Mouse (Mus musculus): ENCODE data around the gene Ociad2. TPM values are rescaled to one million over a fixed set of nuclear protein-coding genes. Genes with fewer than 3 reads are reported as not detected.

The Ociad2 gene
- polyA plus RNA-seq, 1 experiment from 2014 or later: 103 TPM

DNA sequence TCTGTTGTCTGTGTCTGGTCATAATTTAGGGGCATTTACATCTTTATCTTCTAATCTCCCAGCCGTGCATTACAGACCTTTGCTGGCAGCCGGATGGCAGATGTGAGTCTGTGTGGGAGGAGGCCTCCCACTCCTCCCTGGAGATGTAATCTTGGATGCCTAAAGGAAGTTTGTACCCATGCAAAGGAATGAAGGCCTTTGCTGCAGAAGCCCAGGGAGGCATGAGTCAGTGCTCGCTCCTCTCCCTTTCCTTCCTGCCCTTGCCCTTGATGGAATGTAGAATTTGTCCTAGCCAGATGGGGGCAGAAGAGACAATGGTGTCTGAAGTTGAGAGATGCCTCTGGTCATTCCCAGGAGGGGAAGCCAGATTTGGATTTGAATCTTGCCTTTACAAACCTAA is 32.4 kb upstream of the Ociad2 start:
- no peak overlapping the region for H3K4me3 ChIP-seq (replicated peaks; ENCODE audit: low read length)
- no peaks in the 10 kb centered on the region for H3K36me3 ChIP-seq (ENCODE audit: control insufficient read depth, insufficient read depth, low read length)
- H3K9ac ChIP-seq (ENCODE audit: low read length): no peak overlapping the region
- H3K9me3 ChIP-seq (replicated peaks; ENCODE audit: control insufficient read depth, low read length): no peaks in the 10 kb centered on the region
- no peak overlapping the region for H3K4me2 ChIP-seq (ENCODE audit: low read depth, low read length)
- no peak overlapping the region for H3K27ac ChIP-seq (ENCODE audit: low read length)
- H3K27me3 ChIP-seq (ENCODE audit: control insufficient read depth, insufficient read depth, low read length): no peaks in the 10 kb centered on the region
- WGBS: 48% methylated on average over 3 of the region's 3 CpGs
- no peaks in the 10 kb centered on the region for H3K4me1 ChIP-seq (ENCODE audit: control insufficient read depth, insufficient read depth, low read length)
- no peak for ATAC-seq (ENCODE audit: insufficient read depth, low FRiP score)

- Histone ChIP-seq H3K4me2 (ENCODE audit: low read depth, low read length) (no peak overlapping the region), H3K4me3 (replicated peaks; ENCODE audit: low read length) (no peak overlapping the region), H3K9me3 (replicated peaks; ENCODE audit: control insufficient read depth, low read length) (no peaks in the 10 kb centered on the region), H3K27me3 (ENCODE audit: control insufficient read depth, insufficient read depth, low read length) (no peaks in the 10 kb centered on the region), H3K9ac (ENCODE audit: low read length) (no peak overlapping the region), H3K4me1 (ENCODE audit: control insufficient read depth, insufficient read depth, low read length) (no peaks in the 10 kb centered on the region), H3K36me3 (ENCODE audit: control insufficient read depth, insufficient read depth, low read length) (no peaks in the 10 kb centered on the region), H3K27ac (ENCODE audit: low read length) (no peak overlapping the region)
- WGBS: 68% methylated on average over 5 of the region's 5 CpGs
- ATAC-seq (ENCODE audit: insufficient read depth, low FRiP score): no peak
Observed at GRCm38 (mm10) chr5:73372601-73373000, 31.8 kb upstream of the Ociad2 start.

DNA sequence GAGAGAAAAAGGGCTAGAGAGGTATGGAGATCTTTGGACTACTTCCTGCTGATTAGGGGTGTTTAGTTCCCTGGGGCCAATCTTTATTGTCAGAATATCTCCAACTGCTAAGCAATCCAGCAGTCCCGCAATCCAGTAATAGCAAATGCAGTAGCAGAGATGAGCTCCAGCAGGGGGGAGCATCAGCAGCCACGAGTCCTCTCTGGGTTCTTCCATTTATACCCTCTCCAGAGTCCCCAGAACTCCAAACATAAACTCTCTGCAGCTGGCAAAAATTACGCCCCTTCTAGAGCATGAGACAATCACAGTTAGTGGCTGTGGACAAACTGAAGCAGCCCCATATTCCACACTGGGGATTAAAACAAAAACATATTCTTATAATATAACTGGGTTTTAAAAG is 28.9 kb upstream of the Ociad2 start:
- no peak for ATAC-seq (ENCODE audit: insufficient read depth, low FRiP score)
- Histone ChIP-seq H3K4me3 (replicated peaks; ENCODE audit: low read length) (no peak overlapping the region), H3K4me2 (ENCODE audit: low read depth, low read length) (no peak overlapping the region), H3K4me1 (ENCODE audit: control insufficient read depth, insufficient read depth, low read length) (no peaks in the 10 kb centered on the region), H3K9me3 (replicated peaks; ENCODE audit: control insufficient read depth, low read length) (no peaks in the 10 kb centered on the region), H3K27ac (ENCODE audit: low read length) (no peak overlapping the region), H3K27me3 (ENCODE audit: control insufficient read depth, insufficient read depth, low read length) (no peaks in the 10 kb centered on the region), H3K36me3 (ENCODE audit: control insufficient read depth, insufficient read depth, low read length) (no peaks in the 10 kb centered on the region), H3K9ac (ENCODE audit: low read length) (no peak overlapping the region)
- WGBS: 52% methylated on average over 3 of the region's 3 CpGs

DNA sequence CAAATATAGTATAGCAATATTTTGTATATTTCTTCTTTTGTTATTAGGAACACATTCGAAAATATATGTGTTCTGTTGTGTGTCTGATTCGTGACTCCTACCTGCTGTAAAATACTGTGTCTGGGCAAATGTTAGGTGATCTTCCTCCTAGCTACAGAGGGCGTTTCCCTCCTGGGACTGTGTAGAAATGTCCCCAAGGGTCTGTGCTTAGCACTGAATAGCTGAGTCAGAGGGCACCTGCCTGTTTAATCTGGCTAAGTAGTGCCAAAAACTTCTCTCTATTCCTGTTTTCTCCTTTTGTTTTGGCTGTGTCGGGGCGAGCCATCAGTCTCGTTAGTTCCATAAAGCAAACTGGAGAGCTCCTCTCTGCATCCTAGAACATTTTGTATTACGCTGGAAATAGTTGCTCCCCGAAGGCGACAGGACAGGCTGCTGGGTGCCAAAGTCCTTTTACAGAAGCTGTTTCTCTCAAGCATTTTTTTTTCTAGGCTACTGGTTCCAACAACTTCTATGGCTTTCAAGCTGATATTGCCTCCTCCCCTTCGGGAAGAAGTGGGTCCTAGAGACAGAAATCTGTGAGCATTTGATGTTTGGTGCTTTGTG is 28.1 kb upstream of the Ociad2 start:
- no peak overlapping the region for H3K4me2 ChIP-seq (ENCODE audit: low read depth, low read length)
- H3K4me3 ChIP-seq (replicated peaks; ENCODE audit: low read length): no peak overlapping the region
- H3K9me3 ChIP-seq (replicated peaks; ENCODE audit: control insufficient read depth, low read length): no peaks in the 10 kb centered on the region
- no peaks in the 10 kb centered on the region for H3K27me3 ChIP-seq (ENCODE audit: control insufficient read depth, insufficient read depth, low read length)
- no peaks in the 10 kb centered on the region for H3K36me3 ChIP-seq (ENCODE audit: control insufficient read depth, insufficient read depth, low read length)
- H3K27ac ChIP-seq (ENCODE audit: low read length): peak overlapping the region; percentile 72
- no peak for ATAC-seq (ENCODE audit: insufficient read depth, low FRiP score)
- no peak overlapping the region for H3K9ac ChIP-seq (ENCODE audit: low read length)
- 72% methylated on average over 10 of the region's 10 CpGs for WGBS
- H3K4me1 ChIP-seq (ENCODE audit: control insufficient read depth, insufficient read depth, low read length): 0 out of 2 replicates have a peak, but pooled peaks cover 3% of the 10 kb centered on the region

DNA sequence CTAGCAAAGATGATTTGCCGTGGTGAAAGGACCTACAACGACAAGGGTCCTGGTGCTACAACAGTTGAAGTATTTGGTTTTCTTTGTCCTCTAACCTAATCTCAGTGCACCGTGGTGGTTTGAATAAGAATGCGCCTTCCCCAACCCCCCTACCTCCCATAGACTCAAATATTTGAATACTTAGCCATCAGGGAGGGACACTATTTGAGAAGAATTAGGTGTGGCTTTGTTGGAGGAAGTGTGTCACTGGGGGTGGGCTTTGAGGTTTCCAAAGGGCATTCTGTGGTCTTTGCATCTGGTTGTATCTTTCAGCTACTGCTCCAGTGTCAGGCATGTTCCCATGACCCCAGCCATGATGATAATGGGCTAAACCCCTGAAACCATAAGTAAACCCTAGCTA is 27.1 kb upstream of the Ociad2 start:
- WGBS: 55% methylated on average over 4 of the region's 4 CpGs
- Histone ChIP-seq H3K9ac (ENCODE audit: low read length) (no peak overlapping the region), H3K36me3 (ENCODE audit: control insufficient read depth, insufficient read depth, low read length) (no peaks in the 10 kb centered on the region), H3K4me1 (ENCODE audit: control insufficient read depth, insufficient read depth, low read length) (0 out of 2 replicates have a peak, but pooled peaks cover 3% of the 10 kb centered on the region), H3K9me3 (replicated peaks; ENCODE audit: control insufficient read depth, low read length) (no peaks in the 10 kb centered on the region), H3K4me3 (replicated peaks; ENCODE audit: low read length) (no peak overlapping the region), H3K4me2 (ENCODE audit: low read depth, low read length) (no peak overlapping the region), H3K27me3 (ENCODE audit: control insufficient read depth, insufficient read depth, low read length) (no peaks in the 10 kb centered on the region), H3K27ac (ENCODE audit: low read length) (peak overlapping the region; percentile 72)
- ATAC-seq (ENCODE audit: insufficient read depth, low FRiP score): no peak

GRCm38 (mm10) chr5:73364107-73364864 is 23.5 kb upstream of the Ociad2 start:
- peak overlapping the region; percentile 32; the same call in 1 of the 2 replicates for H3K27ac ChIP-seq (ENCODE audit: low read length)
- no peaks in the 10 kb centered on the region for H3K27me3 ChIP-seq (ENCODE audit: control insufficient read depth, insufficient read depth, low read length)
- peaks cover 11% of the 10 kb centered on the region; the same call in 1 of the 2 replicates for H3K4me1 ChIP-seq (ENCODE audit: control insufficient read depth, insufficient read depth, low read length)
- H3K9me3 ChIP-seq (replicated peaks; ENCODE audit: control insufficient read depth, low read length): no peaks in the 10 kb centered on the region
- WGBS: 76% methylated on average over 2 of the region's 2 CpGs
- no peak overlapping the region for H3K9ac ChIP-seq (ENCODE audit: low read length)
- no peak overlapping the region for H3K4me3 ChIP-seq (replicated peaks; ENCODE audit: low read length)
- peak; percentile 80 for ATAC-seq (ENCODE audit: insufficient read depth, low FRiP score)
- H3K4me2 ChIP-seq (ENCODE audit: low read depth, low read length): no peak overlapping the region
- H3K36me3 ChIP-seq (ENCODE audit: control insufficient read depth, insufficient read depth, low read length): no peaks in the 10 kb centered on the region

- 79% methylated on average over 5 of the region's 5 CpGs for WGBS
- H3K9ac ChIP-seq (ENCODE audit: low read length): no peak overlapping the region
- H3K4me1 ChIP-seq (ENCODE audit: control insufficient read depth, insufficient read depth, low read length): peaks cover 12% of the 10 kb centered on the region; the same call in 1 of the 2 replicates
- no peak overlapping the region for H3K4me2 ChIP-seq (ENCODE audit: low read depth, low read length)
- H3K36me3 ChIP-seq (ENCODE audit: control insufficient read depth, insufficient read depth, low read length): no peaks in the 10 kb centered on the region
- no peak overlapping the region for H3K4me3 ChIP-seq (replicated peaks; ENCODE audit: low read length)
- no peaks in the 10 kb centered on the region for H3K9me3 ChIP-seq (replicated peaks; ENCODE audit: control insufficient read depth, low read length)
- no peak for ATAC-seq (ENCODE audit: insufficient read depth, low FRiP score)
- H3K27ac ChIP-seq (ENCODE audit: low read length): no peak overlapping the region
- no peaks in the 10 kb centered on the region for H3K27me3 ChIP-seq (ENCODE audit: control insufficient read depth, insufficient read depth, low read length)
Observed at GRCm38 (mm10) chr5:73362791-73363190, 22.0 kb upstream of the Ociad2 start.

DNA sequence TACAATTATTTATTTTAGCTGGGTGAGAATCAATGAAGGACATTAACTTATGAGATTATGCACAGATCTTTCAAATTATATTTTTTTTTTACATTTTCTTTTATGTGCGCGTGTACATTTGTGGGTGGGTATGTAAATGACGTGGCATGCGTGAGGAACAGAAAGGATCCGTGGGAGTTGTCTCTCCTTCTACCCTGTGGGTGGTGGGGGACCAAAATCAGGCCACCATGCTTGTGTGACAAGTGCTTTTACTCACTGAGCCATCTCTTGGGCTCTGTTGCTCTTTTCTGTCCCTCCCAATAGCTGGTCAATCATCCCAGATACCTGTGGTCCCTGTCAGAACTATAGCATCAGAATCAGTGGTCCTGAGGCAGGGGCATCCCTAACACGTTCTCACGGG is 21.5 kb upstream of the Ociad2 start:
- ATAC-seq (ENCODE audit: insufficient read depth, low FRiP score): no peak
- Histone ChIP-seq H3K9me3 (replicated peaks; ENCODE audit: control insufficient read depth, low read length) (no peaks in the 10 kb centered on the region), H3K4me3 (replicated peaks; ENCODE audit: low read length) (no peak overlapping the region), H3K9ac (ENCODE audit: low read length) (no peak overlapping the region), H3K4me1 (ENCODE audit: control insufficient read depth, insufficient read depth, low read length) (peaks cover 12% of the 10 kb centered on the region; the same call in 1 of the 2 replicates), H3K4me2 (ENCODE audit: low read depth, low read length) (no peak overlapping the region), H3K27ac (ENCODE audit: low read length) (no peak overlapping the region), H3K36me3 (ENCODE audit: control insufficient read depth, insufficient read depth, low read length) (no peaks in the 10 kb centered on the region), H3K27me3 (ENCODE audit: control insufficient read depth, insufficient read depth, low read length) (no peaks in the 10 kb centered on the region)
- WGBS: 77% methylated on average over 7 of the region's 7 CpGs

- H3K36me3 ChIP-seq (ENCODE audit: control insufficient read depth, insufficient read depth, low read length): no peaks in the 10 kb centered on the region
- 0 out of 2 replicates have a peak overlapping the region, but pooled peaks have one; percentile 11 for H3K4me3 ChIP-seq (replicated peaks; ENCODE audit: low read length)
- no peak overlapping the region for H3K27ac ChIP-seq (ENCODE audit: low read length)
- no peaks in the 10 kb centered on the region for H3K9me3 ChIP-seq (replicated peaks; ENCODE audit: control insufficient read depth, low read length)
- 29% methylated on average over 12 of the region's 12 CpGs for WGBS
- H3K9ac ChIP-seq (ENCODE audit: low read length): no peak overlapping the region
- H3K27me3 ChIP-seq (ENCODE audit: control insufficient read depth, insufficient read depth, low read length): no peaks in the 10 kb centered on the region
- peaks cover 12% of the 10 kb centered on the region; the same call in 1 of the 2 replicates for H3K4me1 ChIP-seq (ENCODE audit: control insufficient read depth, insufficient read depth, low read length)
- no peak for ATAC-seq (ENCODE audit: insufficient read depth, low FRiP score)
- peak overlapping the region; percentile 45 for H3K4me2 ChIP-seq (ENCODE audit: low read depth, low read length)
Observed at GRCm38 (mm10) chr5:73360240-73360639, 19.4 kb upstream of the Ociad2 start.
